Mouse (Mus musculus): Measurements from ENCODE around the gene Actr8. TPM values are rescaled to one million over a fixed set of nuclear protein-coding genes. Genes with fewer than 3 reads are reported as not detected.

Actr8 gene
- total RNA-seq, 2 experiments from 2014 or later = 67.2 to 97.4 TPM

DNA sequence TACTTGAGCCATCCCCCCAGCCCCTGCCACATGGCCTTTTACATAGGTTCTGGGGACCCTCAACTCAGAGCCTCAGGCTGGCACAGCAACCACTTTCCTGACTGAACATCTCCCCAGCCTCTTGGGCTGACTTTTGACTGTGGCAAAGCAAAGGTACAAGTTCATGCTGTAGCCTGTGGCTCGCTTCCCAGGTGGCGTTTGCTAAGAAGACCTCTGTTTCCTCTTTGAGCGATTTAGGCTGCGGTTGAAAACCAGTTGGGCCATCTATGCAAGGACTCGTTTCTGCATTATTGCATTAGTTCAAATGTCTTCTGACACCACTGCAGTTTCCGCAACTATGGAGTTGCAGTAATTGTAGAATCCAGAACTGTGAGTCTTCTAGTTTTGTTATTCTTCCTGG, 44.3 kb downstream of the Actr8 start:
- no peak for DNase-seq (ENCODE audit: low spot score in 2 of 2)
- intact Hi-C loops (cut with DNase I) = no loop called here

DNA sequence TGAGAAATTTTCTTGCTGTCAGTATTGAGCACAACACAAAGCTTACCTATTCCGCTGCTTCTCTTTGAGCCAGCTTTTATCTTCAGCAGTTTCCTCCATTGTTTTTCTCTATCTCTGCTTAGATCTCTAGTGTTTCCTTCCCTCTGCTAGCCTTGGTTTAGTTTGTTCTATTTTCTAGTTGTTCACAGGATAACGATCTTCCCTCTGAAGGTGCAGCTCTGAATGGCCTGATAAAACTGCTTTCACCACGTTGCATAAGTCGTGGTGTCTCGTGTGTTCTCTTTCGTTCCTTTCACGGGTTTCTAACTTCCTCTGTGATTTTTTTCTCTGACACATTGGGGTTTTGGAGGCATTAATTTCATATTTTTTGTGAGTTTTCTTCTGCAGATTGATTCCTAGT, 46.2 kb downstream of the Actr8 start:
- intact Hi-C loops (cut with DNase I) = no loop called here
- DNase-seq (ENCODE audit: low spot score in 2 of 2) = no peak

DNA sequence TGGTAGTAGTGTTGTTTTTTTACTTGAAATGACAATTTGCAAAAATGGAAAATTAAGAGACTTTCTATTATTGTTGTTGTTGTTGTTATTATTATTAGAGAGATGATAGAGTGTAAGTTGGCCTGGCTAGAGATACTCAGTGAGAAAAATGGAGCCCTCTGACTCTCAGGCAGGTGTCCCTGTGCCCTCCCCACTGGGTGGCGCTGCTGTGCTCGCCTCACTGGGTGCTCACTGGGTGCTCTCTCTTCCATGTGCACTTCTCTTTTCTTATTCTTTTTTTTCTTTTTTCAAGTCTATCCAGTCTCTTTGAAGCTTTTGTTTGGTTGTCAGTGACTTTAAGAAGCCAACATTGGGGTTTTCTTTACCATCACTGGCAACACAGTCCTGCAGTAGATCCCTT, 49.2 kb downstream of the Actr8 start:
- no peak for DNase-seq (ENCODE audit: low spot score in 2 of 2)
- intact Hi-C loops (cut with DNase I) = no loop called here

DNA sequence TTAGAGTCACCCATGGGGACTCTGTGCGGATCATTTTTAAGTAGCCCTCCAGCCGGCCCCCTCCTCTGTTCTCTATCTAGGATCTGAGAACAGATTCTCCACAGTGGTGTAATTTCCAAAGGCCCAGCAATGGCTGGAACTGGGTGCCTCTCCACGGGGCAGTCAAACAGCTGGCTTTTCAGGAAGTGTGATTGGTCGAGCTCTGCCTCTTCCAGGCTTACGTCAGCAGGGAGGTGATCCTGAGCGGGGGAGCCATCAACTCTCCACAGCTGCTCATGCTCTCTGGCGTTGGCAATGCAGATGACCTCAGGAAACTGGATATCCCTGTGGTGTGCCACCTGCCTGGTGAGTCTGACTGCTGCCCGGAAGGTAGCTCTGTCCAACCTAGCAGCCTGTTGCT, 55.3 kb downstream of the Actr8 start:
- intact Hi-C loops (cut with DNase I) = no loop called here

DNA sequence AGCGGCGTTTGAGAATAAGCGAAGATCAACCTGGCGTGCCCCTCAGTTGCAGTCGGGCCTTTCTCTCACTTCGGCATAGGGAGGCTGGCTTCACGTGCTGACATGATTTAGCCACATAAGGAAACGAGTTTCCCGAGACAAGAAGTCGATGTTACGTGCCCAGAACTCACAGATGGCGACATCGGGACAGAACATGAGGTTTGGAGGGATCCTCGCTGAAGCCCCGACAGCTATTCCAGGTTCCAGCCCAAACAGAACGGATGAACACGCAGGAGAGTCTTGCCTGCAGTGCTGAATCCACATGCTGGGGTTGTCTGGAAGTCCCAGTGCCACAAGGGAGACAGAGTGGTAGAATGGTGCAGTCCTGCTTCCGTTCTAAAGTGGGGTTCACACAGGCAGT, 60.3 kb downstream of the Actr8 start:
- intact Hi-C loops (cut with DNase I) = no loop called here
- no peak for DNase-seq (ENCODE audit: low spot score in 2 of 2)

More for the DNA sequence above, 55.3 kb downstream of the Actr8 start:
- no peak for DNase-seq (ENCODE audit: low spot score in 2 of 2)

DNA sequence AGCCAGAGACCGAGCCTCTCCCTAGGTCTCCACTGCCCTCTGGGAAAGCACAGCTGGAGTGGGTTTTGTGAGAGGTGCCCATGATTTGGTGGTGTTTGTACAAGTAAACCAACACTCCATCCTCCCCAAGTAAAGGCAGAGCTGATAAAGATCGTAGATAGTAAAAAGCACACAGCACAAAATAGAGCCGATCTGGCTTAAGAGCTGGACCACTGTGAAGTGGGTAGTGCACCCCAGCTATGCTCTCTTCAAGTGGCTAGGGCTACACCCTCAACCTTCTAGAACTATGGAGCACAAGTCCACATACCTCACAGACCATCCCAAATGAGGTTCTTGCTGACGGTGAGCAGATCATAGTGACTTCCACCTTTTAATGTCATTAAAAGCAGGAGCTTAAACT, 61.3 kb downstream of the Actr8 start:
- DNase-seq (ENCODE audit: low spot score in 2 of 2) = no peak
- intact Hi-C loops (cut with DNase I) = no loop called here

DNA sequence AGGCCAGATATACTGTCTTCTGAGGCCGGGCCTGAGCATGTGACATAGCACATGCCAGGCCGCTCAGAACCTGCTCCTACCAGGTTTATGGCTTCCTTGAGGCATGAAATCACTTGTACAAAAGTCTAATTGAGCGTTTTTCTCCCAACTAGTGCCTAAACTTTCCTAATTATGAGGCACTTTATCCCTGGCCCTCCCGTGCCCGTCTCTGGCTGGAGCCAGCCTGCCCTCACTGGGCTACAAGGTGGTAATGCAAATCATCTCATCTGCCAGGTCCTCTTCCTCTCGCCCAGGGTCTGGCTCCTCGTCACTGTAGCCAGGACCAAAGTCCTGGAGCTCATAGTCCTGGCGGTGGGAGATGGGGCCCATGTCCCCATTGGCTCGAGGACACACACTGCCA, 63.7 kb downstream of the Actr8 start:
- intact Hi-C loops (cut with DNase I) = no loop called here
- no peak for DNase-seq (ENCODE audit: low spot score in 2 of 2)

DNA sequence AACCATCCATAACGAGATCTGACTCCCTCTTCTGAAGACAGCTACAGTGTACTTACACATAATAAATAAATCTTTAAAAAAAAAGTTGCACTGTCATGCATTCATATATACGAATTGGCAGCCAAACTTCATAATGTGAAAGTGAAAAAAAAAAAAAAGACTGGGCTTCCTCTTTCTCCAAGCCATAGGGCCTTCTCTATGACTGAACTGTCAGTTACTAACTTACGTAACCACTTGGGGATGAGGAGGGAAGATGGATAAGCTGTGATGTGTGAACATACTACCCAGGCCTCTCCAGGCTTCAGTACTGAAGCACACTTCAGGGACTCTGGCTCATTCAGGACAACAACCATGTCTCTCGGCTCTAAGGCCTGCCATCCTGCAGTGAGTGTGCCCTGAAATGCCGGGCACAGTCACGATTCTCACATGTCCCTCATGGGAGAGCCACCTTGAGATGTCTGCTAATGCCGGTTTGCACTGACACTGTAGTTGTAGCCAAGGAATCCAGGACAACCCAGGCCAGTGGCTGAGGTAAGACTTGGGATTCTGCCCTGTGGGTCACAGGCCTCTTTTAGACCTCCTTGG, 65.3 kb downstream of the Actr8 start:
- intact Hi-C loops (cut with DNase I) = no loop called here
- DNase-seq (ENCODE audit: low spot score in 2 of 2) = no peak

DNA sequence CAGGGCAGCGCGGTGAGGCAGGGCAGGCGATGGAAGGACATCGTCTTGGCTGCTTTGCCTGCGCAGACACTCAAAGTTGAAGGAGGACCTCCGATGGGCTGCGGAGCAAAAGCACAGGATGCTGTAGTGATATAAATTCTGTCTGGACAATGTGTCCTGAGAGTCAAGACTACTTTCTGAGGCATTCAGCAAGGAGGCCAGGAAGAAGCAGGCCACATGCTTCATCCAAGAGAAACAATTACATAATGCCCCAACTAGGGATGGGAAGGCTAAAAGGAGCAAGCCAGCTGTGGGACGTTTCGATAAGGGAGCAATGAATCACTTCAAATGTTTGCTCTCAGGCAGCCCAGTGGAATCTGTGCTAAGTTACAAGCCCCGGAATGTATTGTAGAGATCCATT, 67.1 kb downstream of the Actr8 start:
- intact Hi-C loops (cut with DNase I) = no loop called here
- no peak for DNase-seq (ENCODE audit: low spot score in 2 of 2)

DNA sequence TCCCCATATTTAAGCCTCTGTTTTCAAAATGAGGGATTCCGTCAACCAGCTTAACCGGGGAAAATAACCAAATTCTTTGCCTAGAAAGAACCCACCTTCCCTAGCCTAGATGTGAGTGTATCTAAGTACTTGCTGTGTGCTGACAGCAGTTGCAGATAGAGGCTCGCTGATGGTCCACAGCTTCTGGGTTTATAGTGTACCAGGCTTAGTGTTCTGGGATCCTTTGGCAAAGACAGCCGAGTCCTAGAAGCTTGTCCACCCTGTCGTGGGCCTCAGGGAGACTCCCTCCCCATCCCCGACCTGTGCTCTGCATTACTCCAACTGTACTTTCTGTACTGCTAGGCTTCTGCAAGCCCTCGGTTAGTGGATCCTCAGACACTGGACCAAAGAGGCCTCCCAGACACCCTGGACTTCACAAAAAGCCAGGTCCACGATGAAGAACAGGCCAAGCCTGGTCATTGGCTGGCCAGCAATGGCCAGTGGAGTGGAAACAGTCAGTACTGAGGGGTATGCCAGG, 67.6 kb downstream of the Actr8 start:
- intact Hi-C loops (cut with DNase I) = no loop called here

DNA sequence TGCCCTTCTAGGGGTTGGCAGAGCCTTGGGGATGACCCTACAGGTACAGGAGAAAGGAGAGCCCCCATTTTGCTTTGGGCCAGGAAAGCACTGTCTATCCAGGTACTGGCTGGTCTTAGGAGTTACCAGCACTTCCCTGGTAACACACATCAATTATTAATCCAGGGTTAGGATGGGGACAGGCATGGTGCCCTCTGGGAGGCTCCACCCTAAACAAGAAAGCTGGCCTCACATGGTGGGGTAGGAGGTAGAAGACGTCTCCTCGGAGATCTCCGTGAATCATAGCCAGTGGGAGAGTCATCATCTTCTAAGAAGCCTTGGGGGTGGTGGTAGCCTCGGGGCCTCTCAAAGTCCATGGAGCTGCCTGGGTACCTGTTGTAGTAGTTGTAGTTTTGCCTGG, 68.8 kb downstream of the Actr8 start:
- DNase-seq (ENCODE audit: low spot score in 2 of 2) = no peak
- intact Hi-C loops (cut with DNase I) = no loop called here

More for the DNA sequence above, 67.6 kb downstream of the Actr8 start:
- no peak for DNase-seq (ENCODE audit: low spot score in 2 of 2)

DNA sequence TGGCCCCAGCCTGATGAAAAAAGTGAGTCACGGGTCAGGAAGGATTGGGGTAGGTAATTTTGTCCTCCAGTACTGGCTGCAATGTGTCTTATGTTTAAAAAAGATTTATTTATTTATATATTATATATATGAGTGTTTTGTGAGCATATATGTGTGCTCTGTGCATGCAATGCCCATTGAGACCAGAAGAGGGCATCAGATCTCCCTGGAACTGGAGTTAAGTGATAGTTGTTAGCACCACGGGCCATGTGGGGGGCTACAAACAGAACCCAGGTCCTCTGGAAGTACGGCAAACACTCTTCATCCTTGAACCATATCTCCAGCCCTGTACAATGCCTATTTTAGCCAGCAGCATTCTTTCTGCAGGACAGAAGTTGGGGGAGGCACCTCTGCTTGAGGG, 69.9 kb downstream of the Actr8 start:
- intact Hi-C loops (cut with DNase I) = no loop called here
- no peak for DNase-seq (ENCODE audit: low spot score in 2 of 2)

DNA sequence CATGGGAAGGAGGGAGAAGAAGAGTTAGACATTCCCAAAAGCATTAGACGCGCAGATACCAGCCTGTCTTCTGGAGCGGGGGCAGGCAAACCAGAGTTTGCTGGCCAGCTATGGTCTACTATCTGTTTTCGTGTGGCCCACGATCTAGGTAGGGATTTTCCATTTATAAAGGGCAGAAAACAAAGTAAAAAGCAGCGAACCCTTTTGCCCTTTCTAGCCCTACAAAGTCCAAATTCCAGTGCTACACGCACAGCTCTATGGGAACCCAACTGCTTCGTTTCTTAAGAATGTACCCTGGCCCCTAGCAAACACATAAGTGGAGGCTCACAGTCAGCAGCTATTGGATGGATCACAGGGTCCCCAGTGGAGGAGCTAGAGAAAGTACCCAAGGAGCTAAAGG, 72.1 kb downstream of the Actr8 start:
- no peak for DNase-seq (ENCODE audit: low spot score in 2 of 2)
- intact Hi-C loops (cut with DNase I) = no loop called here

DNA sequence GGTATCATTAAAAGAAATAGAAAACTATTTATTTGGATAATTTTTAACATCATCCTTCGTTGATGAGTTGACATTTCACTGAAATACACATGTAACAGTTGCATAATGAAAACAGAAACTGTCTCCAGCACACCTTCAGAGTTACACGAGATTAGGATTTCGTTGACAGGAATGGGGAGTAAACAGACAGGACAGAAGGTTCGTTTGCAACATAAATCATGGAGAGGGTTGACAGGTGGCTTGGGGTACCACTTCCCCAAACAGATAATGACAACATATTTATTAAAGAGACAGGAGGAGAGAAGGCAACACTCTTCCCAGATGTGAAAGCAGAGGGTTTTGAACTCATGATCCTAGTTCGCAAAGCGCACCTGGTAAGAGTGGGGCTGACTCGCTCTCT, 76.8 kb downstream of the Actr8 start:
- intact Hi-C loops (cut with DNase I) = no loop called here

More for the DNA sequence above, 76.8 kb downstream of the Actr8 start:
- no peak for DNase-seq (ENCODE audit: low spot score in 2 of 2)

Small RNA genes lying within 50 kb of the gene (microRNA-seq; reads per million reads assigned to microRNA genes)
- gene Mir6947 = not detected

Other genes with a start within 250 kb of the Actr8 start
- gene Selenok, start 10.0 kb upstream of the Actr8 start, total RNA-seq (2021) = 100 to 1,000 TPM; 119 to 143 TPM
- gene Il17rb, start 30.6 kb downstream of the Actr8 start, total RNA-seq (2021) = 1 to 10 TPM in 1 of 2 experiments, under 1 TPM in 1; 0.86 to 1.2 TPM
- gene Chdh, start 30.7 kb downstream of the Actr8 start, total RNA-seq (2021) = 1 to 10 TPM; 1.9 to 2.0 TPM